Mouse (Mus musculus): ENCODE results near the gene Pcdh7. TPM values are rescaled to one million over a fixed set of nuclear protein-coding genes. Genes with fewer than 3 reads are reported as not detected.

Pcdh7 gene
- polyA plus RNA-seq, 1 experiment from 2014 or later: 19.4 TPM

GRCm38 (mm10) chr5:58025759-58026158, 308.0 kb downstream of the Pcdh7 start:
- H3K4me1 ChIP-seq (ENCODE audit: control insufficient read depth, insufficient read depth, low read length): no peaks in the 10 kb centered on the region
- H3K27me3 ChIP-seq (ENCODE audit: control insufficient read depth, insufficient read depth, low read length): no peaks in the 10 kb centered on the region
- no peak overlapping the region for H3K27ac ChIP-seq (ENCODE audit: low read depth, low read length)
- ATAC-seq (replicated peaks; ENCODE audit: insufficient number of reproducible peaks, low FRiP score, low TSS enrichment): no peak
- 61% methylated on average over 8 of the region's 8 CpGs for WGBS (ENCODE audit: insufficient replicate concordance)
- no peaks in the 10 kb centered on the region for H3K36me3 ChIP-seq (ENCODE audit: control insufficient read depth, insufficient read depth, low read length)
- H3K4me3 ChIP-seq (ENCODE audit: low read depth, low read length): no peak overlapping the region
- H3K9ac ChIP-seq (ENCODE audit: low read depth, low read length): no peak overlapping the region
- no peaks in the 10 kb centered on the region for H3K9me3 ChIP-seq (replicated peaks; ENCODE audit: control insufficient read depth, low read length)
- no peak overlapping the region for H3K4me2 ChIP-seq

DNA sequence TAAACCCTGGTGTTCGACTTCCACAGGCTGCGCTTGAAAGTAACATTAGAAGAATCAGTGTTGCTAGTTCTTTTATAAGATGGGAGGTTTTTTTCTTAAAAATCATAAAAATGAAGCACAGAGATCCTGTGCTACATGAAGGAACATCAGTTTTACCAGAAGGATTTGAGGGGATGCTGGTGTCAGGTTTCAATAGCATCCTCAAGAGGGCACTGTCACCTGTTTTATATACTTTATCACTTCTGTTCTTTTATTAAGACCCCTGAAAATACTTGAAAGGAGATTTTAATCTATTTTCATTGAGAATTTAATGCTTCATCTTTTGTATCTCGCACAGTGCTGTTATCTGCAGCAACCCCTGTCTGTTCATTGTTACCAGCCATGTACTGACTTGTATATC, 322.1 kb downstream of the Pcdh7 start:
- H3K9me3 ChIP-seq (replicated peaks; ENCODE audit: control insufficient read depth, low read length): no peaks in the 10 kb centered on the region
- 59% methylated on average over 3 of the region's 3 CpGs for WGBS (ENCODE audit: insufficient replicate concordance)
- H3K27me3 ChIP-seq (ENCODE audit: control insufficient read depth, insufficient read depth, low read length): no peaks in the 10 kb centered on the region
- H3K9ac ChIP-seq (ENCODE audit: low read depth, low read length): no peak overlapping the region
- H3K4me1 ChIP-seq (ENCODE audit: control insufficient read depth, insufficient read depth, low read length): 0 out of 2 replicates have a peak, but pooled peaks cover 3% of the 10 kb centered on the region
- no peak overlapping the region for H3K27ac ChIP-seq (ENCODE audit: low read depth, low read length)
- ATAC-seq (replicated peaks; ENCODE audit: insufficient number of reproducible peaks, low FRiP score, low TSS enrichment): no peak
- H3K4me3 ChIP-seq (ENCODE audit: low read depth, low read length): no peak overlapping the region
- no peaks in the 10 kb centered on the region for H3K36me3 ChIP-seq (ENCODE audit: control insufficient read depth, insufficient read depth, low read length)
- no peak overlapping the region for H3K4me2 ChIP-seq

DNA sequence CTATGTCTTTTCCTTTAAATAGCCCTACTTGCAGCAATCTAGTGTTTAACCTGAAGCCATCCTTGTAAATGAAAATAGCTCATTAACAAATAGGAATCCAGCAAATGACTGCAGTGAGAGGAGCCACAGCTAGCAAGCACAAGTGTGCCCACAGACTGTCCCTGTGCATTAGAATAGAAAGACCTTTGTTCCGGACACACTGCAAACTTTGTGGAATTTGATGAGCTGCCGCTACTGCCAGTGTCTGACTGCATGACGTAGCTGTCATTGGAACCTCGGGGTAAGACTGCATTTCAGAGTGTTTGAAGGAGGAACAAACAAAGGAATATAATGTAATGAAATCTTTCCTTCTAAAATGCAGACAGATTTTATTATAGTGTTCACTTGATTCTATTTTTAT, 326.4 kb downstream of the Pcdh7 start:
- H3K4me2 ChIP-seq: no peak overlapping the region
- no peaks in the 10 kb centered on the region for H3K9me3 ChIP-seq (replicated peaks; ENCODE audit: control insufficient read depth, low read length)
- 0 out of 2 replicates have a peak, but pooled peaks cover 3% of the 10 kb centered on the region for H3K4me1 ChIP-seq (ENCODE audit: control insufficient read depth, insufficient read depth, low read length)
- H3K36me3 ChIP-seq (ENCODE audit: control insufficient read depth, insufficient read depth, low read length): no peaks in the 10 kb centered on the region
- no peak for ATAC-seq (replicated peaks; ENCODE audit: insufficient number of reproducible peaks, low FRiP score, low TSS enrichment)
- no peak overlapping the region for H3K27ac ChIP-seq (ENCODE audit: low read depth, low read length)
- 63% methylated on average over 4 of the region's 4 CpGs for WGBS (ENCODE audit: insufficient replicate concordance)
- H3K4me3 ChIP-seq (ENCODE audit: low read depth, low read length): no peak overlapping the region
- H3K9ac ChIP-seq (ENCODE audit: low read depth, low read length): no peak overlapping the region
- H3K27me3 ChIP-seq (ENCODE audit: control insufficient read depth, insufficient read depth, low read length): no peaks in the 10 kb centered on the region

DNA sequence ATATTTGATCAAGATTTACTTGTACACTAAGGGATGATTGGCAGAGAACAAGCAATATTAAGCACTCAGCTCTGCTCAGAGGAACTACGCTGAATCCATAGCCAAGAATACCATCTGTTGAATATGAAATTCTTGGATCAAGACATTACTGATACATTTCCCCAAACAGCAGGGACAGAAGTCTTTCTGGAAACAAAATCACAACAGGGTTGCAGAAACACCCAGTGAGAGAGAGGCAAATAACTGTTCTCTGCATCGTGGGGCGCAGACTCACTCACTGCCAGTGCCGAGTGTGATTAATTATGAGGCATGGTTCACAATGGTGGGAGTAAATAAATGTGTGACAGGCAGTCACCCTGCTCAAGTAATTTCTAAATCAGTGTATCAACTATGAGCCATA, 363.3 kb downstream of the Pcdh7 start:
- 68% methylated on average over 4 of the region's 4 CpGs for WGBS (ENCODE audit: insufficient replicate concordance)
- no peak for ATAC-seq (replicated peaks; ENCODE audit: insufficient number of reproducible peaks, low FRiP score, low TSS enrichment)
- 0 out of 2 replicates have a peak overlapping the region, but pooled peaks have one; percentile 10 for H3K27ac ChIP-seq (ENCODE audit: low read depth, low read length)

GRCm38 (mm10) chr5:58082230-58082629, 364.5 kb downstream of the Pcdh7 start:
- ATAC-seq (replicated peaks; ENCODE audit: insufficient number of reproducible peaks, low FRiP score, low TSS enrichment): no peak
- H3K27me3 ChIP-seq (ENCODE audit: control insufficient read depth, insufficient read depth, low read length): no peaks in the 10 kb centered on the region
- no peak overlapping the region for H3K4me3 ChIP-seq (ENCODE audit: low read depth, low read length)
- 58% methylated on average over 2 of the region's 2 CpGs for whole genome bisulfite sequencing (ENCODE audit: insufficient replicate concordance)
- no peaks in the 10 kb centered on the region for H3K9me3 ChIP-seq (replicated peaks; ENCODE audit: control insufficient read depth, low read length)
- H3K36me3 ChIP-seq (ENCODE audit: control insufficient read depth, insufficient read depth, low read length): no peaks in the 10 kb centered on the region
- H3K4me1 ChIP-seq (ENCODE audit: control insufficient read depth, insufficient read depth, low read length): peaks cover 7% of the 10 kb centered on the region
- H3K27ac ChIP-seq (ENCODE audit: low read depth, low read length): peak overlapping the region; percentile 42
- no peak overlapping the region for H3K4me2 ChIP-seq
- no peak overlapping the region for H3K9ac ChIP-seq (ENCODE audit: low read depth, low read length)

More for the DNA sequence above, 363.3 kb downstream of the Pcdh7 start:
- H3K4me2 ChIP-seq: no peak overlapping the region
- H3K27me3 ChIP-seq (ENCODE audit: control insufficient read depth, insufficient read depth, low read length): no peaks in the 10 kb centered on the region
- no peak overlapping the region for H3K9ac ChIP-seq (ENCODE audit: low read depth, low read length)
- H3K36me3 ChIP-seq (ENCODE audit: control insufficient read depth, insufficient read depth, low read length): no peaks in the 10 kb centered on the region
- peaks cover 7% of the 10 kb centered on the region for H3K4me1 ChIP-seq (ENCODE audit: control insufficient read depth, insufficient read depth, low read length)
- no peaks in the 10 kb centered on the region for H3K9me3 ChIP-seq (replicated peaks; ENCODE audit: control insufficient read depth, low read length)
- H3K4me3 ChIP-seq (ENCODE audit: low read depth, low read length): no peak overlapping the region

DNA sequence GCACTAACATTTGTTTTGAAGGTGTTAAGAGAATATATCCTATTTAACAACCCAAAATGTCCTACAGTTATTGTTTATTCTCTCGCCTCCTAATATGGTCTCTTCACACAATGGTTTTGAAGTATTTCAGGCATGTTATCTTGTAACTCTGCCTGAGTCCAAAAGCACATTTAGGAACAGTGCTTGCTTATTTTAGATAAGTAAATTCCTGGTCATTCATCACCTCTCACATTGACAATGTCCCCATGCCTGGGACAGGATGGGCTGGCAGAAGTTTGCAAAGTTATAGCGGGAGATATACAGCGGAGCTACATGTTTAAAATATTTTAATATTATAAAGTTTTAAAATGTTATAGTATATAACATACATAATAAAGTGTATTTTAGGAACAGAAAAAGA, 365.3 kb downstream of the Pcdh7 start:
- no peaks in the 10 kb centered on the region for H3K36me3 ChIP-seq (ENCODE audit: control insufficient read depth, insufficient read depth, low read length)
- ATAC-seq (replicated peaks; ENCODE audit: insufficient number of reproducible peaks, low FRiP score, low TSS enrichment): no peak; the same call in 1 of the 2 replicates
- H3K9me3 ChIP-seq (replicated peaks; ENCODE audit: control insufficient read depth, low read length): no peaks in the 10 kb centered on the region
- 21% methylated on average over 3 of the region's 3 CpGs for WGBS (ENCODE audit: insufficient replicate concordance)
- no peak overlapping the region for H3K27ac ChIP-seq (ENCODE audit: low read depth, low read length)
- H3K9ac ChIP-seq (ENCODE audit: low read depth, low read length): no peak overlapping the region
- H3K4me3 ChIP-seq (ENCODE audit: low read depth, low read length): no peak overlapping the region
- H3K4me2 ChIP-seq: no peak overlapping the region
- H3K4me1 ChIP-seq (ENCODE audit: control insufficient read depth, insufficient read depth, low read length): peaks cover 7% of the 10 kb centered on the region
- H3K27me3 ChIP-seq (ENCODE audit: control insufficient read depth, insufficient read depth, low read length): no peaks in the 10 kb centered on the region

DNA sequence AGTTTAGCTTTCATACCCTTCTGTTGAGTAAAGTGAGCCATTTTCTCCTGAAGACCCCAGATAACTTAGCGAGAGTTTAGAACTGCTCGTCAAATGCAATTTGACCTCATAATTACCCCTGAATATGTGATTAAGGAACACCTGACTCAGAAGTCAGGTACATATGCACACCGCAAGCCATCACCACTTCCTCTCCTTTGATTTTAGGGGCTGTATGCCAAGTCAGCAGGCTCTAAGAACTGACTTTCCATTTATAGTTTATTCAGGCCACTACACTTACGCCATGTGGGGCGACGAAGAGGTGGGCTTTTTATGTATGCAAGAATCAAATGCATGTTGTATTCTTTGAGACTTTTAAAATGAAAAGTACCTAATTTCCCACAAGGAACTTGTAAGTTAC, 366.2 kb downstream of the Pcdh7 start:
- Histone ChIP-seq H3K9me3 (replicated peaks; ENCODE audit: control insufficient read depth, low read length) (no peaks in the 10 kb centered on the region), H3K9ac (ENCODE audit: low read depth, low read length) (no peak overlapping the region), H3K27ac (ENCODE audit: low read depth, low read length) (peak overlapping the region; percentile 38), H3K27me3 (ENCODE audit: control insufficient read depth, insufficient read depth, low read length) (no peaks in the 10 kb centered on the region), H3K36me3 (ENCODE audit: control insufficient read depth, insufficient read depth, low read length) (no peaks in the 10 kb centered on the region), H3K4me2 (no peak overlapping the region; the same call in 1 of the 2 replicates), H3K4me1 (ENCODE audit: control insufficient read depth, insufficient read depth, low read length) (peaks cover 7% of the 10 kb centered on the region), H3K4me3 (ENCODE audit: low read depth, low read length) (no peak overlapping the region)
- ATAC-seq (replicated peaks; ENCODE audit: insufficient number of reproducible peaks, low FRiP score, low TSS enrichment): no peak
- WGBS (ENCODE audit: insufficient replicate concordance): 44% methylated on average over 6 of the region's 6 CpGs

DNA sequence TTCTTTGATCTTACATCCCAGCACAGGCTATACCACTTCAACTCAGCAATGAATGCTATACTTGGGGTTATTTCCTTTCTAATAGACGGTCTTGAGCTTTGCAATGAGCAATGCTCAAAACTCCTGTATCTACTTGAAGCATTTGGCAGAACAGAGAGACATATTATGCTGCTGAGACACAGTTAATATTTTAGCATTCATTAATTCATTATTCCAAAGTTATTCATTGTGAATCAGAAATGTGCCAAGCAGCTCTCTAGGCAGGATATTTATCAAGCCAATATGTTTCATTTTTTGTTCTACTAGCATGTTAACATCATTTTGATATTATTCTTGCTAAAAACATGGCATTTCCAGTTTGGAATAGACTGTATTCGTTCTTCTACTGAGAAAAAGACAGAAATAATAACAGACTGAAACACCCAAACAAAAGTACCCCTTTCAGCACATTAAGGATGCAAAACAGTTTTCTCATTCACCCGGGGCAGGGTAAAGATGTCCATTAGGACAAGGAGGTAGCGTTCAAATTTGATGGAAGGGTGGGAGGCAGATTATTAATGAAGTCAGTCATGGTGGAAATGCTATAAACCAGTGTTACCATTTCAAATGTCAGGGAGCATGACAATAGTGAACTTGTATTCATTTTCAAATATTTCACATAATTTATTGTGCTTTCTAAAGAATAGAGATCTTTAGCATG, 391.0 kb downstream of the Pcdh7 start:
- H3K27me3 ChIP-seq (ENCODE audit: control insufficient read depth, insufficient read depth, low read length): no peaks in the 10 kb centered on the region
- ATAC-seq (replicated peaks; ENCODE audit: insufficient number of reproducible peaks, low FRiP score, low TSS enrichment): no peak
- H3K4me2 ChIP-seq: no peak overlapping the region

DNA sequence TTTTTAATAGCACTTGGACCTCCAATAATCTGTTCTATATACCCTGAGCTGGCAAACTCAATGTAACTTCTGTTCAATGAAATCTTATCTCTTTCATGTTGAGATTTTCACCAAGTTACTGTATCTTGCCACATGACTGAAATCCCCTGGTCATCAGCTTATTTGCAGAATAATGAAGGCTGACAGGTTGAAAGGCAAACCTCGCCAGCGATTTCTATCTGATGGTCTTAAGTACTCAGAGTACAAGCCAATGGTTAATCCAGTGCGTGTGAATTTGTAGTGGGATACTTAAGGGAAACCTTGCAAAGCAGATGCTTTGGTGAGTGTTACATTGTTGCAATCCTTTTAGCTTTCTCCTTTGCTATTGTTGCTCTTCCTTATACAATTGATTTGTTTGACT, 398.3 kb downstream of the Pcdh7 start:
- Histone ChIP-seq H3K4me2 (no peak overlapping the region), H3K9ac (ENCODE audit: low read depth, low read length) (no peak overlapping the region), H3K4me3 (ENCODE audit: low read depth, low read length) (no peak overlapping the region), H3K36me3 (ENCODE audit: control insufficient read depth, insufficient read depth, low read length) (no peaks in the 10 kb centered on the region), H3K4me1 (ENCODE audit: control insufficient read depth, insufficient read depth, low read length) (peaks cover 5% of the 10 kb centered on the region; the same call in 1 of the 2 replicates), H3K9me3 (replicated peaks; ENCODE audit: control insufficient read depth, low read length) (no peaks in the 10 kb centered on the region), H3K27me3 (ENCODE audit: control insufficient read depth, insufficient read depth, low read length) (no peaks in the 10 kb centered on the region), H3K27ac (ENCODE audit: low read depth, low read length) (no peak overlapping the region)
- no peak for ATAC-seq (replicated peaks; ENCODE audit: insufficient number of reproducible peaks, low FRiP score, low TSS enrichment)
- WGBS (ENCODE audit: insufficient replicate concordance): 46% methylated on average over 3 of the region's 3 CpGs

More for the DNA sequence above, 391.0 kb downstream of the Pcdh7 start:
- peaks cover 10% of the 10 kb centered on the region for H3K4me1 ChIP-seq (ENCODE audit: control insufficient read depth, insufficient read depth, low read length)
- no peak overlapping the region for H3K9ac ChIP-seq (ENCODE audit: low read depth, low read length)
- 81% methylated on average over 4 of the region's 4 CpGs for WGBS (ENCODE audit: insufficient replicate concordance)
- no peak overlapping the region for H3K4me3 ChIP-seq (ENCODE audit: low read depth, low read length)
- H3K36me3 ChIP-seq (ENCODE audit: control insufficient read depth, insufficient read depth, low read length): no peaks in the 10 kb centered on the region
- H3K9me3 ChIP-seq (replicated peaks; ENCODE audit: control insufficient read depth, low read length): no peaks in the 10 kb centered on the region
- no peak overlapping the region for H3K27ac ChIP-seq (ENCODE audit: low read depth, low read length)

Data from heart, embryonic 11.5 days (tissue).